Mouse (Mus musculus) bone marrow macrophage, adult 2 months (primary cell): Measurements from ENCODE around the gene Eci2.

Experiments
- CTCF ChIP-seq: IDR thresholded peaks from 2 replicates; pipeline ENCODE4 v1.5.1; 2012; ENCODE audit warnings: low read depth, mild to moderate bottlenecking, low read length, moderate library complexity
- POLR2A ChIP-seq: IDR thresholded peaks from 2 replicates; pipeline ENCODE4 v1.6.1; 2012; ENCODE audit warnings: mild to moderate bottlenecking, low read depth, low read length, borderline replicate concordance

DNA sequence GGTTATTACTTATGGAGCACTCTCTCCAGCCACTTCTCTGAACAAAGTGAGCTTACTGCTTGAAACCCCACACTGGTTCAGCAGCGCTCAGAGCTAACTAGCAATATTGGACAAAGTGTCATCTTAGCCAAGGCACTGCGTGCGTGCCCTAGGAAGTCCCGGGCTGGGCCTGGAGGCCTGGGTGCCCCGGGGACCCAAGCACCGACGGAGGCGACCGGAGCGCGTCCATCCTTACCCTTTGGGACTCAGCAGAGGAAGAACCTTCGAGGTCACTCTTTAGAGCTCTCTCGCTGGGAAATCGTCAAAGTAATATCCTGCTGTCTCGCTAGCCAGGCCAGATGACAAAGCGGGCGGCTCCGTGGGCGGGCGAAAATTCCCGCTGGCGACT, 33.3 kb downstream of the Eci2 start:
- TF ChIP-seq CTCF (no peak), POLR2A (no peak)
